Mouse (Mus musculus) embryonic facial prominence, embryonic 12.5 days (tissue): Measurements from ENCODE around the gene Elmo1. TPM values are rescaled to one million over a fixed set of nuclear protein-coding genes. Genes with fewer than 3 reads are reported as not detected.

Experiments
- ATAC-seq: fragments of 200-750 bp; cut with Nextera tagmentation; 2 replicates; pipeline ENCODE4 v1.8.0; 2017; ENCODE audit not compliant: insufficient number of reproducible peaks, insufficient read depth, low FRiP score, low TSS enrichment
- H3K27ac ChIP-seq: fragments of 300-500 bp; sonication (generic); 2 replicates; pipeline ENCODE4 v1.5.1; 2016; ENCODE audit warnings: mild to moderate bottlenecking
- H3K27me3 ChIP-seq: fragments of 300-500 bp; sonication (generic); 2 replicates; pipeline ENCODE4 v1.6.1; 2016; ENCODE audit warnings: mild to moderate bottlenecking, moderate library complexity
- H3K36me3 ChIP-seq: fragments of 300-500 bp; sonication (generic); 2 replicates; pipeline ENCODE4 v1.6.1; 2016; ENCODE audit warnings: mild to moderate bottlenecking
- H3K4me1 ChIP-seq: fragments of 300-500 bp; sonication (generic); 2 replicates; pipeline ENCODE4 v1.6.1; 2016
- H3K4me2 ChIP-seq: fragments of 300-500 bp; sonication (generic); replicated peaks from 2 replicates; pipeline ENCODE4 v1.6.1; 2016; ENCODE audit warnings: mild to moderate bottlenecking, moderate library complexity
- H3K4me3 ChIP-seq: fragments of 300-500 bp; sonication (generic); 2 replicates; pipeline ENCODE4 v1.5.1; 2016; ENCODE audit warnings: mild to moderate bottlenecking
- H3K9ac ChIP-seq: fragments of 300-500 bp; sonication (generic); 2 replicates; pipeline ENCODE4 v1.6.1; 2016; ENCODE audit warnings: mild to moderate bottlenecking, moderate library complexity
- H3K9me3 ChIP-seq: fragments of 300-500 bp; sonication (generic); 2 replicates; pipeline ENCODE4 v1.6.1; 2016; ENCODE audit warnings: mild to moderate bottlenecking, moderate library complexity
- WGBS: fragments of 180-500 bp; shearing (Covaris S2); methylation state at CpG from one replicate; pipeline ENCODE4 v1.1.7; 2016; 5-methylcytosine and 5-hydroxymethylcytosine counted together
- polyA plus RNA-seq: library from polyadenylated mRNA; unstranded; fragments of >200 nt; fragmentation: Nextera tagmentation; extraction: Ambion mirVana; gene quantifications from 2 replicates; pipeline ENCODE4 v1.2.1, GENCODE M21; 2016

Gene Elmo1
- polyA plus RNA-seq, 1 experiment from 2014 or later = 11.1 TPM

- Histone ChIP-seq H3K4me1 (no peaks in the 10 kb centered on the region), H3K36me3 (no peaks in the 10 kb centered on the region), H3K9ac (no peak overlapping the region), H3K4me2 (no peak overlapping the region), H3K27ac (no peak overlapping the region), H3K4me3 (no peak overlapping the region), H3K27me3 (no peaks in the 10 kb centered on the region), H3K9me3 (no peaks in the 10 kb centered on the region)
- WGBS = 67% methylated on average over 11 of the region's 11 CpGs
- ATAC-seq = no peak
Observed at GRCm38 (mm10) chr13:20227923-20228705, 137.7 kb downstream of the Elmo1 start.

- H3K9me3 ChIP-seq = no peaks in the 10 kb centered on the region
- no peak overlapping the region for H3K4me2 ChIP-seq
- no peak overlapping the region for H3K27ac ChIP-seq
- 67% methylated on average over 11 of the region's 11 CpGs for WGBS
- ATAC-seq = no peak
- H3K36me3 ChIP-seq = no peaks in the 10 kb centered on the region
- H3K4me3 ChIP-seq = no peak overlapping the region
- no peaks in the 10 kb centered on the region for H3K27me3 ChIP-seq
- H3K9ac ChIP-seq = no peak overlapping the region
- H3K4me1 ChIP-seq = no peaks in the 10 kb centered on the region
Observed at GRCm38 (mm10) chr13:20231837-20232728, 141.7 kb downstream of the Elmo1 start.

GRCm38 (mm10) chr13:20233707-20234106 is 143.3 kb downstream of the Elmo1 start:
- no peak overlapping the region for H3K4me2 ChIP-seq
- H3K4me3 ChIP-seq = no peak overlapping the region
- H3K9me3 ChIP-seq = no peaks in the 10 kb centered on the region
- ATAC-seq = no peak
- no peaks in the 10 kb centered on the region for H3K36me3 ChIP-seq
- H3K9ac ChIP-seq = no peak overlapping the region
- no peak overlapping the region for H3K27ac ChIP-seq
- no peaks in the 10 kb centered on the region for H3K4me1 ChIP-seq
- H3K27me3 ChIP-seq = no peaks in the 10 kb centered on the region
- 87% methylated on average over 7 of the region's 7 CpGs for WGBS

DNA sequence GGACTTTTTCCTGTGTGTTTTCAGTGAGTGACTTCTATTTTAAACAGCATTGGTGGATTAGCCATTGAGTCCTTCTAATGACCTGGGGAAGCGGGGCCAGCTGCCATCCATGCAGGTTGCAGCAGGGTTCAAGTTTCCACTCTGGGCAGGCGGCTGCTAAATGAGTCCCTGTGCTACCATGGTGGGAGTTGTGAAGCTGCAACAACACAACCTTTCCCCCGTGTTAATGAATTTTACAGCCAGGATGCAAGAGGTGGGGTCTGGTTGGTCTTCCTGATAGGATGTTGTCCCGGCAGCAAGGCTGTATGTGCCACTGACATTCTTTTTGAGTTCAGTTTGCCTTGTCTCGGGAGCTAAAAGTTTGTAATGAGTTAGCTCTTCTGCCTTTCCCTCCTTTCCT is 147.2 kb downstream of the Elmo1 start:
- ATAC-seq = no peak
- H3K4me1 ChIP-seq = no peaks in the 10 kb centered on the region
- no peak overlapping the region for H3K4me2 ChIP-seq
- H3K27ac ChIP-seq = no peak overlapping the region
- no peaks in the 10 kb centered on the region for H3K9me3 ChIP-seq
- no peaks in the 10 kb centered on the region for H3K36me3 ChIP-seq
- H3K4me3 ChIP-seq = no peak overlapping the region
- H3K9ac ChIP-seq = no peak overlapping the region
- 60% methylated on average over 5 of the region's 5 CpGs for WGBS
- H3K27me3 ChIP-seq = no peaks in the 10 kb centered on the region

DNA sequence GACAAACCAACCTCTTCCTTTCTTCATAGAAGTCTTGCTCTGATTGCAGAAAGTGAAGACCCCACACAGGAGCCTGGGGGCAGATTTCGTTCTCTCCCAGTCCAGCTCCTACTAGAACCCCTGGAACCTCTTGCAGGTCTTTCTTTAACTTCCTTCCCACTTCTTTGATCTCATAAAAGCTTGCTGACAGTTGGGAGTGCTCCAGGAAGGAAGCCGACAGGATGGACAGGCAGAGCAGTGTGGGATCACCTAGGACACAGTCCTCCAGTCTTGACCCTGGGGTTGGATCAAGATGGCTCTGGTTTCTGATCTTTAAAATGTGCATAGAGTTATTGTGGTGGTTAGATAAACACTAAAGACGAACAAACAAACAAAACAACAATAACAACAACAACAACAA is 147.8 kb downstream of the Elmo1 start:
- no peak overlapping the region for H3K27ac ChIP-seq
- no peak overlapping the region for H3K4me2 ChIP-seq
- no peak overlapping the region for H3K4me3 ChIP-seq
- no peaks in the 10 kb centered on the region for H3K36me3 ChIP-seq
- WGBS = 58% methylated on average over 3 of the region's 3 CpGs
- no peak overlapping the region for H3K9ac ChIP-seq
- H3K9me3 ChIP-seq = no peaks in the 10 kb centered on the region
- H3K4me1 ChIP-seq = no peaks in the 10 kb centered on the region
- no peaks in the 10 kb centered on the region for H3K27me3 ChIP-seq
- no peak for ATAC-seq

GRCm38 (mm10) chr13:20238743-20239142 is 148.3 kb downstream of the Elmo1 start:
- no peaks in the 10 kb centered on the region for H3K27me3 ChIP-seq
- H3K9me3 ChIP-seq = no peaks in the 10 kb centered on the region
- 80% methylated on average over 3 of the region's 3 CpGs for WGBS
- no peak for ATAC-seq
- no peak overlapping the region for H3K4me2 ChIP-seq
- H3K9ac ChIP-seq = no peak overlapping the region
- H3K4me1 ChIP-seq = no peaks in the 10 kb centered on the region
- H3K27ac ChIP-seq = no peak overlapping the region
- no peak overlapping the region for H3K4me3 ChIP-seq
- no peaks in the 10 kb centered on the region for H3K36me3 ChIP-seq

DNA sequence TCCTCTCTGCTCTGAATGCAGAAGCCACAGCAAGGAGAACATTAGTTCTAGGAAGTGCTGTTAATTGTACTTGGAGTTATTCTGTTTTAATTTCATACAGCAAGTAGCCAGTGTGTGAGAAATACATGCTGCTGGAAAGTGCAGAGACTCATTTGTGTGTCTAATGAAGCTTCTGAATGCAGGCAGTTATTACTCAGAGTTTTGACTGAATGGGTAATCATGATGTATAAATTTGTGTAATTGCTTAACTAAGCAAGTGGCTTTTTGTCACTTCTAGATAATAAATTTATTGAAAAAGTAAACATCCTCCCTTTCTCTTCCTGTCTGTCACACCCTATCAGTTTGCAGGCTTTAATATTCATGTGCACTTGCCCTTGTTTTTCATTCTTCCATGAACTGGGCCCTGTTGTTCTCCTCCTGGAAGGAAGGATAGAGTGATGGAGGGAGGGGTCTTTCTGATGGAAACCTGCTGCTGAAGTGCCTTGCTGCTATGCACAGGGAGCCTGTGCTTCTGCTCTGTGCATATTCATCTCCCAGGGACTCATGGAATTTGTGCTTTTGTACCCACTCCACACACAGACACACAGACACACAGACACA is 159.8 kb downstream of the Elmo1 start:
- Histone ChIP-seq H3K9ac (no peak overlapping the region), H3K27ac (no peak overlapping the region), H3K36me3 (no peaks in the 10 kb centered on the region), H3K4me2 (no peak overlapping the region), H3K4me1 (no peaks in the 10 kb centered on the region), H3K27me3 (no peaks in the 10 kb centered on the region), H3K4me3 (no peak overlapping the region), H3K9me3 (no peaks in the 10 kb centered on the region)
- no peak for ATAC-seq

DNA sequence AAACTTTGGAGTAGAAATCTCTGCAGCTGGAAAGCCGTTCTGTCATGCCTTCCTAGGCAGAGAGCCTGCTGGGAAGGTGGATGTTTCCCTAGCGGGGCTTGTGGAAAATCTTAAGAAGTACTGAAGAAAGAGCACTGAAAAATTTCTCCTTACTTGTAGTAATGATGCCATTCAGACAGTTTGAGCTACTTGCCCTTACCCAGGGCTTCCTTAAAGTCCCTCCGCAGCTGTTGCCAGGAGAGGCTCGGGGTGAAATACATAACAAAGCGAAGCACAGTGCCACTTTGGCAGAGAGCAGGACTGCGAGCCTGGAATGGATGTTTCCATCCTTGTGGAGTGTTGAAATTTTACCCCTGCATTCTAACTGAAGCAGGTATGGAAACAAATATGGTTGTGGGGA is 164.5 kb downstream of the Elmo1 start:
- Histone ChIP-seq H3K4me2 (no peak overlapping the region), H3K9ac (no peak overlapping the region), H3K4me1 (no peaks in the 10 kb centered on the region), H3K9me3 (no peaks in the 10 kb centered on the region), H3K36me3 (no peaks in the 10 kb centered on the region), H3K4me3 (no peak overlapping the region), H3K27me3 (no peaks in the 10 kb centered on the region), H3K27ac (no peak overlapping the region)
- WGBS = 79% methylated on average over 6 of the region's 6 CpGs
- ATAC-seq = no peak

- H3K27me3 ChIP-seq = no peaks in the 10 kb centered on the region
- WGBS = 85% methylated on average over 3 of the region's 3 CpGs
- no peak for ATAC-seq
Observed at GRCm38 (mm10) chr13:20255380-20255779, 165.0 kb downstream of the Elmo1 start.

GRCm38 (mm10) chr13:20256613-20257012 is 166.2 kb downstream of the Elmo1 start:
- no peak overlapping the region for H3K9ac ChIP-seq
- H3K27ac ChIP-seq = no peak overlapping the region
- H3K36me3 ChIP-seq = no peaks in the 10 kb centered on the region
- no peak for ATAC-seq
- H3K4me1 ChIP-seq = no peaks in the 10 kb centered on the region
- 96% methylated on average over 4 of the region's 4 CpGs for WGBS
- no peaks in the 10 kb centered on the region for H3K9me3 ChIP-seq
- no peaks in the 10 kb centered on the region for H3K27me3 ChIP-seq
- H3K4me2 ChIP-seq = no peak overlapping the region
- no peak overlapping the region for H3K4me3 ChIP-seq

More at GRCm38 (mm10) chr13:20255380-20255779, 165.0 kb downstream of the Elmo1 start:
- H3K9me3 ChIP-seq = no peaks in the 10 kb centered on the region
- H3K36me3 ChIP-seq = no peaks in the 10 kb centered on the region
- H3K27ac ChIP-seq = no peak overlapping the region
- no peak overlapping the region for H3K4me2 ChIP-seq
- no peak overlapping the region for H3K9ac ChIP-seq
- H3K4me3 ChIP-seq = no peak overlapping the region
- no peaks in the 10 kb centered on the region for H3K4me1 ChIP-seq

DNA sequence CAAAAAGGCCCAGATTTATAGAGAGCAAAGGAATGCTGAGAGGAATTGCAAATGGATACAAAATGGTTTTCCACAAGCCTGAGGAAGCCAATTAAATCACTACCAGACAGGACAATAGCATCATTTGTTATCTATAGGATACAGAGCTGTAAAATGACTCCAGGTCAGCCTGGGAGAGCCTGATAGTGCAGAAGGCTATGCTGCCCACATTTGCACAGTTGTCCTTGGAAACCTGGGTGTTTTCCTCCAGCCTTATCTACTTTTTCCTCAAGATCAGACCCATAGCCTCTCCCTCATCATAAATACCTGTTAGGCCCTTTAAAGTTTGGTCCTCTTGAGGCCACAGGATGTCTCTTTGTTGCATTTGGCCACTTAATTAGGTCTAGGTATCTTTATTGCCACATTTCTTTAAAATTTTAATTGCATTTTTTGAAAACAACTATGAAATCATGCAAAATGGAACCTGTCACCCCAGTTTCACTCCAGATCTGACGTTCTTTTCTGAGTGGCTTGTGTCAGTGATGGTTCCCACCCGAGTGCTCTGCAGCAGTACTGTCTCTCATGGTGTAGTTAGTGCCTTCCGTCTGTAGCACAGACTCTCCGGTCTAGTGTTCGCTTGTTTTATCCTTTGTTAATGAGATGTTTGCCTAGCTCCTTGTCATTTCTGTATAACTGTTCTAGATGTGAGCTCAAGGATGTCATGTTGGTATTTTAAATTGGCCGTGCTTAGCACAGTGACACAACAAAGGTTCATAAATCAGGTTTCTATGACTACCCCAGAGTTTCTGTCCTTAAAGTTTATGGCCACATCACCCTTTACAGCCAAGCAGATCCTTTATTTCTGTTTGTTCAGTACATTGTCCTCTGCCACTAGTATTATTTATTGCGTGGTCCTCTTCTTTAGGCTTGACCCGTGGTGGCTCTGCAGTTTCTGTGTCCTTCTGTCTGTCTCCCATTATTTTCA is 167.4 kb downstream of the Elmo1 start:
- no peak for ATAC-seq
- Histone ChIP-seq H3K4me1 (no peaks in the 10 kb centered on the region), H3K27me3 (no peaks in the 10 kb centered on the region), H3K4me2 (no peak overlapping the region), H3K9ac (no peak overlapping the region), H3K4me3 (no peak overlapping the region), H3K9me3 (no peaks in the 10 kb centered on the region), H3K27ac (no peak overlapping the region), H3K36me3 (no peaks in the 10 kb centered on the region)
- WGBS = 84% methylated on average over 8 of the region's 8 CpGs
